Mouse (Mus musculus): Measurements from ENCODE around the gene Mylpf. TPM values are rescaled to one million over a fixed set of nuclear protein-coding genes. Genes with fewer than 3 reads are reported as not detected.

Mylpf gene
- total RNA-seq, 2 experiments from 2014 or later, result 1.7 to 2.2 TPM

DNA sequence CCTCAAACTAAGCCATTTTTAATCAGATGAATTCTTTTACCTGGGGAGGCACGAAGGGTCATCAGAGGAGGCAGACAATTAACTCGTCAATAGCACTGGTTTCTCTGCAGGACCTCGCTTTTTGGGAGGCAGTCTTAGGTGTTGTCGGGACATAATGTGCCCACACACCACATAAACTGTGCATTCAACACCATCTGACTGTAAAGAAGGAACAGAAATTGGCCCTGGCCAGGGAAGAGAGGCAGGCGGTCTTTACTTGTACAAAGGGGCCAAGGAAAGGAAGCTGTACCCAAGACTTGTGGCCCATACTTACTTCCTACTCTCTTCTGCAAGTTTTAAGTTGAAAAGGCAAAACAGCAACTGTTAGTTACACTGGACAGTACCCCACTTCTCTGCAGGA, 47.8 kb downstream of the Mylpf start:
- no peak for DNase-seq (ENCODE audit: low spot score in 2 of 2)

DNA sequence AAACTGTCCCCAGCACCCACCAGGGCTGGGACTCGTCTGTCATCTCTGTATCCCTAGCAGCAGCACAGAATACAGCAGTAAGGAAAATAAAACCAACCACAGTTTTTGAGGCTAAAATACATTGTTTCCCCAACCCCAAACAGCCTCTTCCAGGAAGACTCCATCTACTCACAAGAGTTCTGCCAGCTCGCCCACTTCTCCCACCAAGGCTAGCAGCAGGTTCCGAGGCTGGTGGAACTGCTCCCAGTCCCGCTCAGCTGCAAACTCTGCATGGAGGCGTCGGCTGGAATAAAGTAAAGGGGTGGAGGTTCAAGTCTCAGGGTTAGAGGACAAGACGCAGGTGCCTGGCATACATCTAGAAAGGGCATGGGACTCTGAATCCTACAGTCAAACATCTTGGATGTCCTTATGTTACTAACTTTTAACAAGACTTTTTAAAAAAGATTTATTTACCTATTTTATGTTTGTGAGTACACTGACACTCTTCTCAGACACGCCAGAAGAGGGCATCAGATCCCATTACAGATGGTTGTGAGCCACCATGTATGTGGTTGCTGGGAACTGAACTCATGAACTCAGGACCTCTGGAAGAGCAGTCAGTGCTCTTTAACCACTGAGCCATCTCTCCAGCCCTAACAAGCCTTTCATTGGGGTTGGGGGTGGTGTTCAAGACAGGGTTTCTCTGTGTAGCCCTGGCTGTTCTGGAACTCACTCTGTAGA, 50.7 kb downstream of the Mylpf start:
- no peak for DNase-seq (ENCODE audit: low spot score in 2 of 2)

DNA sequence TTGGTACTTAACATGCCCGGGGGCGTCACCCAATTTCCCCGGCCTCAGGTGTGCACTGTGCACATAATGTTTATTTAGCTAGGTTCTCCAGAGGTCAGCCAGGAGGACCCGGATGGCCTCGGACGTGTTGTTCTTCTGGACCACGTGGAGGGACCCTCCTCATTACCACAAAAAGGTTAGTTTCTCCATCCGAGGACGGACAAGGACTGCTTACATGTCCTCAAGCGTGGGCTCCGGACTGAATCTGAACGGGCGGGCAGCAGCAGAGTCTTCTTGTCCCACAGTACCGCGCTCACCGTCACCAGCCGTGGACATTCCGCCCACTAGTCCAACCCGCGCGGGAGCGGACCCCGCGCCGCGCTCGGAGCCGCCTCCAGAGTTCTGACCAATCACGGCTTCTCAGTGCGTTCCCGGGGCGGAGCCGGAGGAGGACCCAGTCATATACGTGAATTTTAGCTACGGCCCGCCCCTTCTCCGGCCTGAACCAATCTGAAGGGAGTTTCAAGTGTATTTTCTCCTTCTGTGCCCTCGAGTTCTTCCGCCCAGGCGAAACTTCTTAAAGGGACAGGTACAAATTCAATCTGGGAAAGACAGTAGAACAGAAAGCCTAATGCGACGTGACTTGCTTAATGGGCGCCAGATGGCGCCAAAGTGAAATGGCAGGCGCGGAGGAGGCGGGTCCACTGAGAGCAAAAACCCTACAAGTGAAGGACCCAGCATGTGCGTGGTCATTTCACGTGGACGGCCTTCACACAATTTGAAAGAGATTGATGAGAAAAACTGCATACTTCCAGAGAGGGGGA, 51.8 kb downstream of the Mylpf start, which contains the start of gene Dctpp1:
Gene Dctpp1 (minus strand): TSS at position 401 of the 803 bp plus-strand sequence.
- peak; percentile 97 to 99 for DNase-seq (ENCODE audit: low spot score in 2 of 2)

DNA sequence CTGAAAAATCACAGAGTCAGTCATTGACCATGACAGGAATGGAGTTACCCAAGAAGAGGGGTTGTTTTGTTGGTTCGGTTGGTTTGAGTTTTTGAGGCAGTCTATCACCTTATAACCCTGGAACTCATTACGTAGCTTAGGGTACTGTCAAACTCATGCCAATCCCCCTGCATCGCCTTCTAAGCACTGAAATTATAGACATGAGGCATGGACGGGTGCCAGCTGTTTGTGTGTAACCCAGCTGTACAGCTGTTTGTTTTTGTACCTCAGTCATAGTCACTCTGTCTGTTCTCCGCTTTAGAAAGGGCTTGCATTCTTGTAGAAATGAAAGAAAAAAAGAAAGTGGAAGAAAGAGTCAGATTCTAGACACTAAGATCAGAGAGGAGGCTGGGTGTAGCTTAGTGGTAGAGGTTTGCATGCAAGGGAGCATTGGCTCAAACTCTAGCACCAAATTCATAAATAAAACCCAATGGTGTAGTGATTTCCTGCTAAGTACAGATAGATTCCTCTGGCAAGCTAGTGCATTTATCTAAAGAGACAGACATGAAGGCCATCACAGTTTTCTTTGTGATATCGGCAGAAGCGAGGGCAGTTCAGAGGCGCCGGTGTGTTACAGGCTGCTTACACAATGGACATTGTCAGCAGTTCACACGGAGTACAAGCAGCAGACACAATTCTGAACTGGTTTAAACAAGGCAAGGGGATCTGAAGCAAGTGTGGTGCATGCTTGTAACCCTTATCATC, 53.7 kb downstream of the Mylpf start:
- DNase-seq (ENCODE audit: low spot score in 2 of 2), result no peak

DNA sequence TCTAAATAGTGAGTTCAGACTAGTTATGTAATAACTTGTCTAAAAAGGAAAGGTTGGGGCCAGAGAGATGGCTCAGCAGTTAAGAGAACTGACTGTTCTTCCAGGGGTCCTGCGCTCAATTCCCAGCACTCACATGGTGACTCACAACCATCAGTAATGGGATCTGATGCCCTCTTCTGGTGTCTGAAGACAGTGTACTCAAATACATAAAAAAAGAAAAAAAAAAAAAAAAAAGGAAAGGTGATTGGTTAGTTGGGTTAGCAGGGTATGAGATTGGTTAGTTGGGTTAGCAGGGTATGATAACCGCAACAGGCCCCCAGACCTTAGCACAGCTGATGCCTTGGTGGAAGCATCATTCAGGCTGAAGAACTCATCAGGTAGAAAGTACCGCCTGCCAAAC, 54.8 kb downstream of the Mylpf start:
- no peak for DNase-seq (ENCODE audit: low spot score in 2 of 2)

Other genes starting within 250 kb of the Mylpf start
- 100 to 1,000 TPM; 164 to 166 TPM for gene Cdipt, start 233.0 kb upstream of the Mylpf start, total RNA-seq (2021)
- not detected for gene Cdiptos, start 232.8 kb upstream of the Mylpf start, total RNA-seq (2021)
- gene Mvp, start 194.3 kb upstream of the Mylpf start, total RNA-seq (2021), result 10 to 100 TPM in 1 of 2 experiments, 1 to 10 TPM in 1; 8.5 to 10.0 TPM
- gene Pagr1b, start 192.4 kb upstream of the Mylpf start, total RNA-seq (2021), result not detected
- 10 to 100 TPM; 16.7 to 17.4 TPM for gene Pagr1a, start 191.5 kb upstream of the Mylpf start, total RNA-seq (2021)
- gene Gm42742, start 187.8 kb upstream of the Mylpf start, total RNA-seq (2021), result 10 to 100 TPM; 61.2 to 65.1 TPM
- gene Prrt2, start 187.7 kb upstream of the Mylpf start, total RNA-seq (2021), result 100 to 1,000 TPM; 246 to 261 TPM
- 100 to 1,000 TPM; 238 to 241 TPM for gene Maz, start 181.9 kb upstream of the Mylpf start, total RNA-seq (2021)
- gene Kif22, start 166.4 kb upstream of the Mylpf start, total RNA-seq (2021), result 1 to 10 TPM; 3.1 to 6.0 TPM
- gene Zg16, start 121.6 kb upstream of the Mylpf start, total RNA-seq (2021), result not detected
- 1 to 10 TPM in 1 of 2 experiments, under 1 TPM in 1; 0.84 to 1.6 TPM for gene AI467606, start 117.5 kb upstream of the Mylpf start, total RNA-seq (2021)
- under 1 TPM; 0.20 to 0.50 TPM for gene Qprt, start 86.7 kb upstream of the Mylpf start, total RNA-seq (2021)
- under 1 TPM; 0.25 to 0.30 TPM for gene Spn, start 71.1 kb upstream of the Mylpf start, total RNA-seq (2021)
- gene Cd2bp2, start 12.8 kb upstream of the Mylpf start, total RNA-seq (2021), result 100 to 1,000 TPM in 1 of 2 experiments, 10 to 100 TPM in 1; 87.8 to 105 TPM
- gene Tbc1d10b, start 422 bp upstream of the Mylpf start, total RNA-seq (2021), result 100 to 1,000 TPM in 1 of 2 experiments, 10 to 100 TPM in 1; 93.5 to 106 TPM
- 10 to 100 TPM; 22.4 TPM for gene Zfp553, start 24.2 kb downstream of the Mylpf start, total RNA-seq (2021)
- gene Sept1, start 24.2 kb downstream of the Mylpf start, total RNA-seq (2021), result 1 to 10 TPM; 5.9 to 7.9 TPM
- 10 to 100 TPM; 62.6 to 66.0 TPM for gene Zfp771, start 35.4 kb downstream of the Mylpf start, total RNA-seq (2021)
- gene Dctpp1, start 51.8 kb downstream of the Mylpf start, total RNA-seq (2021), result 10 to 100 TPM; 22.0 to 22.8 TPM
- gene Sephs2, start 65.2 kb downstream of the Mylpf start, total RNA-seq (2021), result 10 to 100 TPM; 35.0 to 38.6 TPM
- under 1 TPM; 0.18 to 0.30 TPM for gene Itgal, start 87.4 kb downstream of the Mylpf start, total RNA-seq (2021)
- gene Zfp768, start 136.7 kb downstream of the Mylpf start, total RNA-seq (2021), result 10 to 100 TPM; 11.3 to 13.6 TPM
- 1 to 10 TPM; 6.3 to 7.5 TPM for gene Zfp747, start 167.2 kb downstream of the Mylpf start, total RNA-seq (2021)
- 1 to 10 TPM; 3.4 to 3.5 TPM for gene 9130019O22Rik, start 178.3 kb downstream of the Mylpf start, total RNA-seq (2021)
- gene E430018J23Rik, start 184.7 kb downstream of the Mylpf start, total RNA-seq (2021), result 1 to 10 TPM; 6.0 to 7.9 TPM
- gene Zfp764, start 197.9 kb downstream of the Mylpf start, total RNA-seq (2021), result 1 to 10 TPM; 3.8 to 3.9 TPM
- gene Zfp688, start 213.2 kb downstream of the Mylpf start, total RNA-seq (2021), result 10 to 100 TPM; 14.7 to 15.5 TPM
- 1 to 10 TPM; 6.0 to 6.5 TPM for gene Zfp689, start 240.3 kb downstream of the Mylpf start, total RNA-seq (2021)